Mouse (Mus musculus) lung, postnatal 0 days (tissue): ENCODE data around the gene C2. TPM values are rescaled to one million over a fixed set of nuclear protein-coding genes. Genes with fewer than 3 reads are reported as not detected.

Source experiments
- ATAC-seq: fragments of 200-750 bp; cut with Nextera tagmentation; 2 replicates; pipeline ENCODE4 v1.8.0; 2017; ENCODE audit warnings: moderate library complexity
- DNase-seq: peaks from one replicate; pipeline ENCODE4 v3.0.0-alpha.2; 2016; ENCODE audit warnings: low spot score
- H3K27ac ChIP-seq: fragments of 300-500 bp; sonication (generic); 2 replicates; pipeline ENCODE4 v1.5.1; 2014; ENCODE audit warnings: antibody characterized with exemption, mild to moderate bottlenecking, low read length, mixed read lengths
- H3K27me3 ChIP-seq: fragments of 300-500 bp; sonication (generic); replicated peaks from 2 replicates; pipeline ENCODE4 v1.6.1; 2014; ENCODE audit warnings: low read length, mixed read lengths; ENCODE audit not compliant: insufficient read depth
- H3K36me3 ChIP-seq: fragments of 300-500 bp; sonication (generic); 2 replicates; pipeline ENCODE4 v1.6.1; 2014; ENCODE audit warnings: low read length, mixed read lengths; ENCODE audit not compliant: insufficient read depth
- H3K4me1 ChIP-seq: fragments of 300-500 bp; sonication (generic); 2 replicates; pipeline ENCODE4 v1.6.1; 2014; ENCODE audit warnings: antibody characterized with exemption, low read depth, low read length, mixed read lengths; ENCODE audit not compliant: insufficient read depth
- H3K4me2 ChIP-seq: fragments of 300-500 bp; sonication (generic); replicated peaks from 2 replicates; pipeline ENCODE4 v1.6.1; 2014; ENCODE audit warnings: low read depth, mild to moderate bottlenecking, low read length, moderate library complexity, mixed read lengths
- H3K4me3 ChIP-seq: fragments of 300-500 bp; sonication (generic); 2 replicates; pipeline ENCODE4 v1.5.1; 2014; ENCODE audit warnings: low read depth, low read length
- H3K9ac ChIP-seq: fragments of 300-500 bp; sonication (generic); replicated peaks from 2 replicates; pipeline ENCODE4 v1.6.1; 2014; ENCODE audit warnings: low read depth, mild to moderate bottlenecking
- H3K9me3 ChIP-seq: fragments of 300-500 bp; sonication (generic); 2 replicates; pipeline ENCODE4 v1.6.1; 2016; ENCODE audit warnings: low read length, mixed read lengths
- CTCF ChIP-seq: IDR thresholded peaks from 2 replicates; pipeline ENCODE4 v1.5.1; 2016; ENCODE audit warnings: antibody characterized with exemption, mild to moderate bottlenecking
- EP300 ChIP-seq: IDR thresholded peaks from 2 replicates; pipeline ENCODE4 v1.6.1; 2016; ENCODE audit warnings: antibody characterized with exemption, mild to moderate bottlenecking, control low read depth
- WGBS: fragments of 180-500 bp; shearing (Covaris S2); extraction: QIAGEN DNeasy Blood & Tissue Kit; methylation state at CpG from one replicate; pipeline ENCODE4 v1.1.7; 2014; 5-methylcytosine and 5-hydroxymethylcytosine counted together
- polyA plus RNA-seq: library from polyadenylated mRNA; unstranded; fragments of >200 nt; fragmentation: Nextera tagmentation; extraction: Ambion mirVana; gene quantifications from 2 replicates; pipeline ENCODE4 v1.2.1, GENCODE M21; 2015

The C2 gene
- polyA plus RNA-seq, 1 experiment from 2014 or later = 11.7 TPM

GRCm38 (mm10) chr17:34937960-34938505 lies 40.0 kb upstream of the C2 start:
- no peaks in the 10 kb centered on the region for H3K4me1 ChIP-seq
- H3K36me3 ChIP-seq = 0 out of 2 replicates have a peak, but pooled peaks cover 2% of the 10 kb centered on the region
- no peak overlapping the region for H3K4me3 ChIP-seq
- WGBS = 81% methylated on average over 6 of the region's 6 CpGs
- TF ChIP-seq CTCF (no peak), EP300 (no peak)
- H3K9ac ChIP-seq = no peak overlapping the region
- no peak overlapping the region; the same call in 1 of the 2 replicates for H3K27ac ChIP-seq
- ATAC-seq = no peak
- H3K9me3 ChIP-seq = no peaks in the 10 kb centered on the region
- H3K4me2 ChIP-seq = no peak overlapping the region
- no peak for DNase-seq
- no peaks in the 10 kb centered on the region for H3K27me3 ChIP-seq

DNA sequence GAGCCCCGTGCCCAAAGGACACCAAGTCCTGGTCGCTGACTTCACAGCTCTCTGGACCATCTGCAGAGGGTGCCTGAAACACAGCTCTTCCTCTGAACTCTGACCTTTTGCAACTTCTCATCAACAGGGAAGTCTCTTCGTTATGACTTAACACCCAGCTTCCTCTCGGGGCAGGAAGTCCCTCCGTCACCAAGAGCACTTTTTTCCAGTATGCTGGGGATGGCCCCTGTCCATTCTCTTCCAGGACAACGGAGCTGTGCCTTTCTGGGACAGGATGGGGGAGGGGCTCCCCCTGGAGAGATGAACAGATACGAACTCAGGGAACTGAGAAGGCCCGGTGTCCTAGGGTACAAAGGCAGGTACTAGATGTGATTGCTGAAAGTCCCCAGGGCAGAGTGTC lies 36.8 kb upstream of the C2 start:
- no peak overlapping the region for H3K4me2 ChIP-seq
- no peak overlapping the region for H3K9ac ChIP-seq
- WGBS = 39% methylated on average over 8 of the region's 8 CpGs
- H3K36me3 ChIP-seq = 0 out of 2 replicates have a peak, but pooled peaks cover 2% of the 10 kb centered on the region
- ATAC-seq (no peak), DNase-seq (peak; percentile 59)
- peaks cover 7% of the 10 kb centered on the region; the same call in 1 of the 2 replicates for H3K4me1 ChIP-seq
- H3K4me3 ChIP-seq = no peak overlapping the region
- no peak overlapping the region for H3K27ac ChIP-seq
- TF ChIP-seq EP300 = peak; percentile 35; the same call in 1 of the 2 replicates
- no peak for TF ChIP-seq CTCF
- no peaks in the 10 kb centered on the region for H3K9me3 ChIP-seq
- no peaks in the 10 kb centered on the region for H3K27me3 ChIP-seq

GRCm38 (mm10) chr17:34934031-34934430 lies 36.0 kb upstream of the C2 start:
- Histone ChIP-seq H3K36me3 (0 out of 2 replicates have a peak, but pooled peaks cover 2% of the 10 kb centered on the region), H3K9ac (no peak overlapping the region), H3K4me3 (no peak overlapping the region), H3K4me2 (no peak overlapping the region), H3K27ac (no peak overlapping the region), H3K27me3 (no peaks in the 10 kb centered on the region), H3K9me3 (no peaks in the 10 kb centered on the region), H3K4me1 (peaks cover 7% of the 10 kb centered on the region; the same call in 1 of the 2 replicates)
- WGBS = 75% methylated on average over 24 of the region's 24 CpGs
- no peak for DNase-seq
- TF ChIP-seq CTCF (no peak), EP300 (no peak)
- ATAC-seq = no peak

DNA sequence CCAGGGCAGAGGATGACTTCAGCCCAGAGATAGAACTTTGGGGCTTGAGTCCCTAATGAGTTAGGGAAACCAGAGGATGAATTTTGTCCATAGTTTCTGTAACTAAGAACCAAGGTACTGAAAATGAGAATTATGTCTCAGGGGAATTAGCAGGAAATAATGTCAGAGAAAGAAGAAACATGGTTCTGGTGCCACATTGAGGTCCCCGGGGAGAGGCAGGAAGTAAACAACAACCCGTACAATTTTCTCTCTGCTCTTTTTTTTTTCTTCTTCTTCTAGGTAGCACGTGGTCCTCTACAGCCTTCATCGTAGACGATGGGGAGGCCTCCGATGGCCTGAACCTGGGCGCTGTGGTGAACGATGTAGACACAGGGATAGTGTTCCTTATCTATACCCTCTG lies 34.2 kb upstream of the C2 start:
- no peak for DNase-seq
- no peak overlapping the region for H3K9ac ChIP-seq
- no peak for ATAC-seq
- TF ChIP-seq EP300 = no peak
- no peak for TF ChIP-seq CTCF
- H3K4me3 ChIP-seq = no peak overlapping the region; the same call in 1 of the 2 replicates
- no peak overlapping the region for H3K27ac ChIP-seq
- 0 out of 2 replicates have a peak, but pooled peaks cover 2% of the 10 kb centered on the region for H3K36me3 ChIP-seq
- H3K27me3 ChIP-seq = no peaks in the 10 kb centered on the region
- 61% methylated on average over 8 of the region's 8 CpGs for whole genome bisulfite sequencing
- H3K4me1 ChIP-seq = peaks cover 7% of the 10 kb centered on the region; the same call in 1 of the 2 replicates
- no peaks in the 10 kb centered on the region for H3K9me3 ChIP-seq
- H3K4me2 ChIP-seq = no peak overlapping the region

GRCm38 (mm10) chr17:34931735-34932098 lies 33.7 kb upstream of the C2 start:
- WGBS = 12% methylated on average over 14 of the region's 14 CpGs
- no peak for DNase-seq
- Histone ChIP-seq H3K4me3 (peak overlapping the region; percentile 60), H3K27ac (peak overlapping the region; percentile 40; the same call in 1 of the 2 replicates), H3K4me2 (peak overlapping the region; percentile 91), H3K9me3 (no peaks in the 10 kb centered on the region), H3K36me3 (0 out of 2 replicates have a peak, but pooled peaks cover 2% of the 10 kb centered on the region), H3K4me1 (peaks cover 7% of the 10 kb centered on the region; the same call in 1 of the 2 replicates), H3K27me3 (no peaks in the 10 kb centered on the region), H3K9ac (peak overlapping the region; percentile 55)
- no peak for ATAC-seq
- TF ChIP-seq CTCF (no peak), EP300 (no peak)

DNA sequence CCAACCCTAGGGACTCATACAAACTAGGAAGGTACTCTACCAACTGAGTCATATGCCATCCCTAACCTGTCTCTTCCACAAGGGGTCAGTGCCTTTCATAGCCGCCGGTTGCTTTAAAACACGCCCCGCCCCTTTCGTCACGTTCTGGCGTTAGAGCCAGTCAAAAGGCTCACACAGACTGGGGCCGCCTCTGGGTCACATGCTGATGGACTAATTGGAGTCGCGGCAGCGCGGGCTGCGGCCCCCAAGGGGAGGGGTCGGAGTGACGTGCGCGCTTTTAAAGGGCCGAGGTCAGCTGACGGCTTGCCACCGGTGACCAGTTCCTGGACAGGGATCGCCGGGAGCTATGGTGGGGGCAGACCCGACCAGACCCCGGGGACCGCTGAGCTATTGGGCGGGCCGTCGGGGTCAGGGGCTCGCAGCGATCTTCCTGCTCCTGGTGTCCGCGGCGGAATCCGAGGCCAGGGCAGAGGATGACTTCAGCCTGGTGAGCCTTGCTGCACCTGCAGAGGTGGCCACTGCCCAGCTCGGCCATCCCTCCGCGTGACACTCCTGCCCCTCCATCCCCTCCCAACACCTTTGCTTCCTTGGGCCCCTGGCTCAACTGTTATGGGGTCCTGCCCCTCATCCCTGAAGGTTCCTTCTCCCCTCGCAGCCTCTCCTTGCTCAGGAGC lies 33.1 kb upstream of the C2 start, which contains the start of gene Neu1:
Gene Neu1, plus strand, starts transcription at position 193 of the 674 bp plus-strand sequence.
- peak; percentile 99 for DNase-seq
- peaks cover 7% of the 10 kb centered on the region; the same call in 1 of the 2 replicates for H3K4me1 ChIP-seq
- no peaks in the 10 kb centered on the region for H3K27me3 ChIP-seq
- peak; percentile 99 for ATAC-seq
- peak within 1 kb of the TSS; percentile 91 for H3K4me2 ChIP-seq
- peak; percentile 44; the same call in 1 of the 2 replicates for TF ChIP-seq EP300
- TF ChIP-seq CTCF = peak; percentile 85
- no peaks in the 10 kb centered on the region for H3K9me3 ChIP-seq
- peak within 1 kb of the TSS; percentile 55 for H3K9ac ChIP-seq
- peak within 1 kb of the TSS; percentile 60 for H3K4me3 ChIP-seq
- H3K36me3 ChIP-seq = 0 out of 2 replicates have a peak, but pooled peaks cover 2% of the 10 kb centered on the region
- 0% methylated on average over 37 of the region's 38 CpGs for WGBS
- H3K27ac ChIP-seq = peak within 1 kb of the TSS; percentile 40; the same call in 1 of the 2 replicates
